Mouse (Mus musculus) activated CD4-positive, CD25-positive, alpha-beta regulatory T cell, adult 4 months (primary cell): ENCODE results near the gene Pak4. TPM values are rescaled to one million over a fixed set of nuclear protein-coding genes. Genes with fewer than 3 reads are reported as not detected.
"Not testable (repeated sequence)": the region's sequence is repeated elsewhere in the genome, so short reads cannot be mapped to it uniquely, and the experiment has no call there.

Source experiments
- ATAC-seq: one replicate; pipeline ENCODE4 v1.8.0; 2017
- polyA plus RNA-seq, 2 experiments: library from polyadenylated mRNA; unstranded; fragments of 100-300 nt; shearing (Covaris generic); gene quantifications; one replicate each; pipeline ENCODE4 v1.2.1; 2017

Gene Pak4
- polyA plus RNA-seq, 2 experiments from 2014 or later: 2.3 to 2.8 TPM

DNA sequence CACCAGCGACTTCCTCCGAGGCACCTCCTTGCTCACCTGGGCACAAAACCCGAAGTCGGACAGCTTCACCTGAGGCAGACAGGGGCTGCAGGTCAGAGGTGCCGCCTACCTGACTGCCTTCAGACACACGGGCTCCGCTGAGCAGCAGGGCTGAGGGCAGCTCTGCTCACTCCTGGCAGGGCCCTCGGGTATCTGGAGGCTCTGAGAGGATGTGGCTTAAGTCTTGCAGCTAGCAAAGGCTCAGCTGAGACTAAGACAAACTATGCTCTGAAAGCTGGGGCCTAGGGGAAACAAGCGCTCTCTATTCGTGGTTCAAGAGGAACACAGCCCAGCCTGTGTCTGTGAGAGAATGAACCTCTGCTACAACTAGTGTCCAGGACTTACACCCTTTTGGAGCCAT is 37.1 kb downstream of the Pak4 start:
- no peak for ATAC-seq

DNA sequence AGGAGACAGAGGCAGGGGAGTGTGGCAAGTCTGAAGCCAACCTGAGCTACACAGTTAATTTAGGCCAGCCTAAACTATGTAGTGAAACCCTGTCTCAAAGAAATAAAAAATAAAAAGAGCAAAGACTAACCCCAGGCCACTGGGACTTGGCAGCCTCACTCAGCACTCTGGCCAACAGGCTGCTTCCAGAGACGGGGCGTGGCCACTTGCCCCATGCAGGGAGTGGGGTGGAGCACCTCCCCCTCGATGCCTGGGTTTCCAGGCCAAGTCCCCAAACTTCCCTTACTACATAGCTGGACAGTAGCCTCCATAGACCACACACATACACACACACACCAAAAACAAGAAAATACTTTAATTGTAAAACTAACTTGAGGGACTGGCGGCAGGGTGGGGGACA is 39.5 kb downstream of the Pak4 start:
- ATAC-seq: no peak

DNA sequence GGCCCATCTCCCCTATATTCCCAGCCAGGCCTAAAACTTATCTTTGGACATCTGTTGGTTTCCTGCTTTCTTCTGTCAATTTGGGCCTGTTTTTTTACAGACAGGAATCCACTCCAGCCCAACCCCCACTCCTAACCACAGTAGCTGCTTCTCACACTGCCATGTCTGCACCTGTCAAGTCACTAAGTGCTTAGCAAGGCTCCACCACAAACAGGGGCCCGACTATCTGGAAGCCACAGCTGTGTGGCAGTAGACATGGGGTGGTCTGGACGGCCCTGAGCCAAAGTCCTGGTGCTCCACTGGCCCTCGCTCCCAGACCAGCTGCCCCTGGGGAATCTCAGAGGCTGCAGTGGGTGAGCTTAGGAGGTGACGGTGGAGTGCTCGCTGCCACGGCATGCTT is 40.3 kb downstream of the Pak4 start:
- ATAC-seq: no peak

DNA sequence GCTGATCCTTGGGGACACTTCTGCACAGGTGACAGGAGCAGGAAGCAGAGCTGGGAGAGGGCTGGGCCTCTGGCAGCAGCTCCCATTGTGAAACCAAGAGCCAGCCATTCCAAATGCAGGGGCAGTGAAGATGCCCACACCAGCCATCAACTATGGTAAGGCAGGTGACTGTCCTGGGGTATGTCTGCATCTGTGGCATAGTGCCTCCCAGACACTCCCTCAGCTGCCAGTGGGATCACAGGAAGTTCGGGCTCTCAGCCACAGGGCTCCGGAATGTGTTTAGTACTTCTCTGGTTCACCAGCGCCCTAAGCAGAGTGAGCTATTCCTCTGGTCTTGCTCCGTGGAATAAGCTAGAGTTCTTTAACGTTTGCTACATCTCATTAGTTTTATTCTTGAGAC is 40.9 kb downstream of the Pak4 start:
- no peak for ATAC-seq

DNA sequence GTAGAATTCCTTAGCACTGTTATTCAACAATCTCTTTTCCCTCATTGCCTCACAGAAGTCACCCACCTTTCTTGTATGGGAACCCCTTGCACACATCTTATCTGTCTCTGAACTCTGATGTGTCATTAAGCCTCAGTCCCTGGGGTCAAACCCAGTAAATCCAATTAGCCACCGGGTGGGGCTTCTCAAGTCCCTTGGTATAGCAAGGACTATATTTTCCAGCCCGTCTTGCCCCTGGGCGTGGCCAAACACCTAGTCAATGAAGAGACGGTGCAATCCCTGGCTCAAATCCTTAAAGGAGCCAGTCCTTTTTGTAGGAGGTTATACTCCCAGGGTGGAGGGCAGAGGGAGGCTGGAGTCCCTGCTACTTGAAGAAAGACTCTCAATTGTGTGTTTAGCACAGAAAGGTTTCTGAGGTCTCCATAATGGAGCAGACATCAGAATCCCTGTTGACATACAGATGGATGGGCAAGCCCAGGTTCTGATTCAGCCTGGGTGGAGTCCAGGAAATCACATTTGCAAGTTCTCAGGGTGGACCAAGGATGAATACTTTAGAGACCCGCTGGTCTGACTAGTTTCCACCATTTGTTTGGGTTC is 41.9 kb downstream of the Pak4 start:
- no peak for ATAC-seq

DNA sequence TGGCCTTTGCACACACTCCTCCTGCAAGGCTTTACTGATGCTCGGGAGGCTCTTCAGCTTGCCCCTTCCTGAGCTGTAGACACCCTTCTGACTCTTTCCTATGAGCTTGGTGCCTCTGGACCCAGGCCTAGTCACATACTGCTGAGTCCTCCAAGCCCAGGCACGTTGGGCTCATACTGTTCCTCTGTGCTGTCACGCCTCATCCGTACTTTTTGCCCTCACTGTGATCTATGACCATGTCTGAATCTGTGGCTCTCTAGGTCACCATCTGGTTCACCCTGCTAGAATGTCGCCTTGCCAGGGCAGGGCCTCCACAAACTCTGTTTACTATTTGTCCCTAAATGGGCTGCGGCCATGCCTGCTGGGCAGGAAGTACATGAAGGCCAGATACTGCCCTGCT is 44.9 kb downstream of the Pak4 start:
- ATAC-seq: no peak

DNA sequence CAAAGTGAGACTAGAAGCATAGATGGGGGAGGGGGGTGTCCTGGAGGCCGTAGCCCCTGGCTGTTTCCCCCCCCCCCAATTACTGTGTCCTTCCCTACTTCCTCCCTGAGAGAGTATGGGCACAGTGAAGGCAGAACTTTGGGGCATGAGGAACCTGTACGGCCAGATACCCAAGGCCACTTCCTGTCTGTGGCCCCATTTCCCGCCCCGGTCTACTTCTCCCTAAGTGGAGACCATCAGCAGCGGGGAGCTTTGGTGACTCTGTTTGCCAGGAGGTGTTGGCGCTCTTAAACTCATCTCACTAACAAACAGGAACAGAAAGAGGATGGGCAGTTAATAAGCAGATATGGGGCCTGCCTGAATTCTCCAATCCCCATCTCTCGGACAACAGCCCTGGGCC is 50.4 kb downstream of the Pak4 start:
- ATAC-seq: no peak

DNA sequence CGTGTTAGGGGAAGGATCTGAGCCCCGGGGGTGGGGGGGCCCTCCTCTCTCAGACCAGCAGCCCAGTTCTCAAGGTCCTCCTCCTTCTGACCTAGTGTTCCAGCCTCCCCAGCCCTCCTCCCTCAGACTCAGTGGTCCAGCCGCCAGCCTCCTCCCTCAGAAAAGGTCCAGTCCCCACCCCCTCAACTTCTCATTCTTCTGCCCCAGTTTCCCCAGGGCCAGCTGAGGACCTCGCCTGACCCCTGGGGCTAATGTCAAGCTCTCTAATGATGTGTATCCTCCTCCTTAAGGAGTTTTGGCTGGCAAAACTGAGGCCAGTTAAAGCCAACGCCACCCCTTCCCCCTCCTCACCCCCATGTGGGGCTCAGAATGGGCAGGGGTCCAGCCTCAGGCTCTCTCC is 50.8 kb downstream of the Pak4 start, which contains the start of gene Nccrp1:
Gene Nccrp1, minus strand, starts transcription at position 101 of the 400 bp plus-strand sequence.
- ATAC-seq: no peak

DNA sequence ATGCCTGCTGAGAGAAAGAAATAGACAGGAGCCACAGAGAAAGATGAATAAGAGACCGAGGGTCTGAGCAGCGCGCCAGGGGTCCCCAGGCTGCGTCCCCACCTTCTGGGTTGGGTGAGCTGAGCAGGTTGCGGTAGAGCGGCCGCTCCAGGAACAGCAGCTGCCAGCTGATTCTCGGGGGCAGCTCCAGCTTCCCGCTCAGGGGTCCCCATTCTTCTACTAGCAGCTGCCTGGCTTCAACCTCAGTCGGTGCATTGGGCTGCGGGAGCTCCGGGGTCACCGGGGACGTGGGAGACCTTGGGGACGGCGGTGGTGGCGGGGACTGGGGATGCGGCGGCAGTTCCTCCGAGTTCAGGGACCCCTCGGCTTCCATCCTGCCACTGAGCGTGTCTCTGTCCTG is 51.3 kb downstream of the Pak4 start:
- no peak for ATAC-seq

DNA sequence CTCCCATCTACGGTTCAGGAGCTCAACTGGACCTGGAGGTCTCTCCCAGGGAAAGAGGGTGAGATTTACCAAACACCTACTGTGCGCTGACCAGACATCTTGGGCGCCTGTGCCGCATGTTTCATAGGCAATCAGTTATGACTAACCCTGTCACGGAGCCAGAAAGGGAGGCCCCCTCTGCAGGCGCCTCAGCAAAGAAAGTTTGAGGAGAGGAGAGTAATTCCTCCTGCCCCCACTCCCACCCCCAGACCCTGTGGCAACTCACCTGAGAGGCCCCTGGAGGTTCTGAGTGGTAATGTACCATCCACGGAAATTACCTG is 52.1 kb downstream of the Pak4 start:
- ATAC-seq: no peak

DNA sequence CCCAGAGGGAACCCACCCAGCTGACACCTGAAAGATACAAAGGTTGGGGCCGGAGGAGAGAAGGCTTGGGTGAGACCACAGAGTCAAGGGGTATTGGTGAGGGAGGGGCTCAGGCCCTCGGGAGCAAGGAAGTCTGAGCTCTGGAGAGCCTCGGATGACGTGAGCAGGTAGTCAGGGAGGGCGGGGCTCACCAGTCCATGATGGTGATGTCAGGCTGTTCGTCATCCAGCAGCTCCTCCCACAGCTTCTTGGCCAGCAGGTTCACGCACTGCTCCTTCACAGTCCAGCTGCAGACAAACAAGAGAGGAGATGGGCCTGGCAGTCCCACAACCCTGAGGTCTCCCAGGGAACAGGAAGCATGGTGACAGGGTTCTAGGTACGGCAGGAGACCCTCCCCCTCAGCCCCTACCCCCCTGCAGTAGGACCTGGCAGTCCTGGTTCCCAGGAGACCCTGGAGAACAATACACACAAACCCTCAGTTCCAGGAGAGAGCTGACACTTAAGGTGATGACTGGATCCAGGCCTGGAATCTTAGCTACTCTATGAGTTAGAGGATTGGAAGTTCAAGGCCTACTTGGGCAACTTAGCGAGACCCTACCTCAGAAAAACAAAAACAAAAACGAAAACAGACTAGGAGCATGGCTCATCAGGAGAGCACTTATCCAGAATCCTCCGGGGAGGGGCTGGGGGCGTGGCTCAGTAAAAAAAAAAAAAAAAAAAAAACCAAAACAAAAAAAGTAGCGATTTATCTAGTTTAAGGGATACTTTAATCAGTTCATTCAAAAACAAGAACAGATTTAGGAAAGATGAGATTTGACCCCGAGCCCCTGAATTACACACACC is 52.7 kb downstream of the Pak4 start:
- ATAC-seq: no peak

DNA sequence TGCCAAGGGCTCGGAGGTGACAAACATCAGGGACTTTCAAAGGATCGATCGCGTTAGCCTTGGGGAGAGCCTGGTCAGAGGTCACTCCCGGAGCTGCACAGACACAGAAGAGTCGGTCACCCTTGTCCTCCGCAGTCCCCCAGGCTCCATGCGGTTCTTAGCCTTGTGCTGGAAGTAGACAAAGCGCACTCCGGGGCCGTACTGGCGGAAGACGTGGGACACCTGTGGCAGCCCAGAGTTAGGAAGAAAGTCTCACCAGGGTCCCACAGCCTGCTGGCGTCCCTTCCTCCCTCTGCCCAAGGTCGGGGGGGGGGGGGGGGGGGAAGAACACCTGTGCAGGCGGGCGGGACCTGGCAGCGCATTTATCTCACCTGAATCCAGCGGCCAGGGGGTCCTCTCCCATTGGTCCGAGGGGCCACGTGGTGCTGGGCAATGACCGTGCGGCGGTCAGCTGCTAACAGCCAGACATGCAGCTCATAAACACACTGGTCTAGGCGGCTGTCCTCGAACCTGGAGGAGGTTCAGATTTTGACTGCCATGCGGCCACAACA is 53.9 kb downstream of the Pak4 start:
- no peak for ATAC-seq

DNA sequence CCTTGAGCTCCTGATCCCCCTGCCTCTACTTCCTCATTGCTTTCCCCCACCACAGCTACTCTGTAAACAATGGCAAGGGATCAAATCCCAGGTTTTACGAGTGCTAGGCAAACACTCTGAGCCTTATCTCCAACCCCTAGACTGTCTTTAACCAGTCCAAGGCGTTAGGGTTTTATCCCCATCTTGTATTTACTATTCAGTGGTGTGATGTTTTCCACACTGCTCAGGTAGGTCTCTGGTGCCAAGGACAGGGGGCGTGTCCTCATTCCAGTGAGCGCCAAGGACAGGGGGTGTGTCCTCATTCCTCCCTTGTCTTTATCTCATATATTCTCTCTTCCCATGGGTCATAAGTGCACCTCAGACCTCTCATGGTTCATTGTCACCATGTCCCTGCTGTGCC is 57.5 kb downstream of the Pak4 start, which contains the start of gene Sycn:
Gene Sycn, plus strand, starts transcription at position 360 of the 400 bp plus-strand sequence.
- ATAC-seq: no peak

DNA sequence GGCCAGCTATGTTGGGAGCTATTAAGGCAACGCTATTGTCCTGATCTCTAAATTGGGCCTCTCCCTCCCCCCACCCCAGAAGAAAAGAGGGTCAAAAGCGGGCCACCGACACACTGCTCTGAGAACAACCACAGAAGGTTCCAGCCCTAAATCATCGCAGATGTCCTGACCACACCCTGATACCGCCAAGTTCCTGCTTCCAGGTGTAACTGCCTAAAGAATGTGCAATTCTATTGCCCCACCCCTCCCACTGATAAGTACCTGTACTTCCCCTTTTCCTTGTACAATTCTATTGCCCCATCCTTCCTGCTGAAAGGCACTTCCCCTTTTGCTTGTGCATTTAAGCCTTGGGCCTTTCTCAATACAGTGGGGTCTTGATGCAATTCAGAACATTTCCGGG is 59.1 kb downstream of the Pak4 start:
- ATAC-seq: not testable (repeated sequence)

DNA sequence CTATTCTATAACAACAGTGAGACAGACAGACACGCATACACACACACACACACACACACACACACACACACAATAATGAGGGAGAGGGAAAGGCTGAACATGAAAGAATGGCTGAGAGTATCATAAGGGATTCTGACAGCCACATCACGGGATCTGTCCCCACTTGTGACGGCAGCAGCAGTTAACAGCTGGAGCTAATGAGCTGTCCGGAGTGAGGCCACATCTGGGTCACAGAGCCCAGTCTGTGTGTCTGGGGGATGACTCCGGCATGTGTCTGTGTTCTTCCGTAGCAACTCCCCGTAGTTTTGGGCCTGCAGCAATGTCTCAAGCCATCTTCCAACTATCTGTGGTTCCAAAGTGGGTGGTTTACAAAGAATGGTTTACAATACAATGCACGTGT is 66.0 kb downstream of the Pak4 start:
- ATAC-seq: no peak

DNA sequence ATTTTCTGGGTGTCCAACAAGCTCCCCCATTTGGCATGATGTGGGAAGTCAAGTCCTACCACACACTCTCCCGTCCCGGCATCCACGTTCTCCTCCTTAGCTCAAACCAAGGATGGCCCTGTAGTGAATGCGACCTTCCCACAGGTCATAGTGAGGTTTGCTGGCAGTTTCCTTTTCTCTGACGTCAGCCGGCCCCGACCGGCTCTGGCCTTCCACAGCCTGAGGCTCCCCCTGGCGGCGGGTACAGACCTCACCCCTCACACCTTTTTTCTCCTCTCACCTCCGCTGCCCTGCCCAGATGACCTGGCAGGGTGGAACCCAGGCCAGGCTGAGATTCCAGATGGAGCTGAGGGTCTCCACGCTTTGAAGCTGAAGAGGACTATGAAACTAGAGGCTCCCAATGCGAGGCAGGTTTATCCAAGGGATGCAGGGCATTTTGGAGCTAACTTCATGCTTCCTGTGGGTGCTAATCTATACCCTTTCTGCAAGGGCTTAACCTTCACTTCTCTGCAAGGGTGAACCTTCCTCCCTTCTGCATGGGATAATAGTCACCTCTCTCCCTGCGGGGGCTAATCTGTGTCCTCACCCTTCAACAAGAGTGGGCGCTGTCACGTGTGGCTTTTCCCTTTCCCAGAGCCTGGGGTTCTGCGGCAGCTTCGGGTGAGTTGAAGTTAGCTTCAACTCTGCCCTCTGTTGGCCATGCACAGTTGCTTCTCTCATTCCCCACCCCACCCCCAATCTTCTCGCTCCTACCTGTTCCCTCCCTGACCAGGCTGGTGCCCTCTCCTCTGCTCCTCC is 69.9 kb downstream of the Pak4 start:
- peak; percentile 88 for ATAC-seq

DNA sequence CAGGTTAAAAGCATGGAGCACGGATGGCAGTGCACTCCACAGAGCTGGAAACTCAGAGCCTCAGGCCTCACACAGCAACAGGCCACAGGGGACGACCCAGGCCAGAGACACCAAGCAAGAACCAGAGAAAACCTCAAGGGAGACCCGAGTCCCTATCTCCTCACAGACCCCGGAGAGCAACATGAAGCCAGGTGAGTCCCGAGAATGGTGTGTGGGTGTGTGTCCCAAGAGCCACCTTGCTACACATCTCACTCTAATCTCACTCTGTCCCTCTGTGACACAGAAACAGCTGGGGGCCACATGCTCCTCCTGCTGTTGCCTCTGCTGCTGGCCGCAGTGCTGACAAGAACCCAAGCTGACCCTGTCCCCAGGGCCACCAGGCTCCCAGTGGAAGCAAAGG is 75.4 kb downstream of the Pak4 start, which contains the start of gene Ifnl3:
Gene Ifnl3, plus strand, starts transcription at position 301 of the 400 bp plus-strand sequence.
- not testable (repeated sequence) for ATAC-seq

DNA sequence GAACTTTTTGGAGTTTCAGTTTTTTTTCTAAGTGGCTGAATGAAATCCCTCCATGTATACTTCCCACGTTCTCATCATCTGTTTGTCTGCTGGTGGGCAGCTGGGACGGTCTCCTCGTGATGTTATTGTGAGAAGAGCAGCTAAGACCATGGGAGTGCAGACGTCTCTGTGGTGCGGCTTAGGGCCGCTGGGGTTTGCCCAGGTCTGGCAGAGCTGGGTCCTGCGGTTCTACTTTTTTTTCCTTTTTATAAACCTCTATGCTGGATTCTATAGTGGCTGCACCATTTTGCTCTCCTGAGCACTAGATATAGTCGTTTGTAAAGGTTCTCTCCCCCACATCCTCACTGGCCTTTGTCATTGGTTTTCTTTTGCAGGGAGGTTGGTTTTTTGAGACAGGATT is 86.5 kb downstream of the Pak4 start:
- ATAC-seq: no peak

DNA sequence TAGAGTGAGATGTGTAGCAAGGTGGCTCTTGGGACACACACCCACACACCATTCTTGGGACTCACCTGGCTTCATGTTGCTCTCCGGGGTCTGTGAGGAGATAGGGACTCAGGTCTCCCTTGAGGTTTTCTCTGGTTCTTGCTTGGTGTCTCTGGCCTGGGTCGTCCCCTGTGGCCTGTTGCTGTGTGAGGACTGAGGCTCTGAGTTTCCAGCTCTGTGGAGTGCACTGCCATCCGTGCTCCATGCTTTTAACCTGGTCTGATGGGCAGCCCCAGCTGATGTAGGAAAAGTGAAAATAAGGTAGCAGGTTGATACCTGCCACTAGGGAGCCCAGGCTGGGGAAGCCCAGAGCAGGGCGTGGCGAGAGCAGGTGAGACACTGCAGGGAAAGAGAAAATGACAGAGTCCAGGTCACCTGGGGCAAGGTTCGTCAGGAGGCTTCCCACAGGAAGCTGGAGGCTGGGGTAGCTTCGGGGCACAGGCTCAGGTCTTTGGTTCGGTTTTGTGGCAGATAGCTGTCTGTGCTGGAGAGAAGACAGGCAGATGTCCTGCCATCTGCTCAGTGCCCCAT is 87.5 kb downstream of the Pak4 start, which contains the start of gene Ifnl2:
Gene Ifnl2, minus strand, starts transcription at position 51 of the 570 bp plus-strand sequence.
- ATAC-seq: not testable (repeated sequence)

DNA sequence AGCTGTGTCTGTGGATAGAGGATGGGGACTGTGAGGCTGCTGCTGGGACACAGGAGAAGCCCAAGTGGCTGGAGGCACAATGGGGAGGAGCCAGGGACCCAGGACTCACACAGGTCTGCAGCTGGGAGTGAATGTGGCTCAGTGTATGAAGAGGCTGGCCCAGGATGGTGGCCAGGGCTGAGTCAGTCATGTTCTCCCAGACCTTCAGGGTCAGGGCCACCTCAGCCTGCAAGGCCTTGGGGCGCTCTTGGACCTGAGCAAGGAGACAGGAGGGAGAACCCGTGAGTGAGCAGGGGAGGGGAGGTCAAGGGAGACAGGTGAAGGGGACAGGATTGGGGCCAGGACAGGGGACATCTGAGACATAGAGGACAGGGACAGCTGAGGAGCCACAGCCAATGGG is 88.9 kb downstream of the Pak4 start:
- ATAC-seq: not testable (repeated sequence)
